ENCODE assay signal across 9 mouse cellular contexts in the genomic region with DNA sequence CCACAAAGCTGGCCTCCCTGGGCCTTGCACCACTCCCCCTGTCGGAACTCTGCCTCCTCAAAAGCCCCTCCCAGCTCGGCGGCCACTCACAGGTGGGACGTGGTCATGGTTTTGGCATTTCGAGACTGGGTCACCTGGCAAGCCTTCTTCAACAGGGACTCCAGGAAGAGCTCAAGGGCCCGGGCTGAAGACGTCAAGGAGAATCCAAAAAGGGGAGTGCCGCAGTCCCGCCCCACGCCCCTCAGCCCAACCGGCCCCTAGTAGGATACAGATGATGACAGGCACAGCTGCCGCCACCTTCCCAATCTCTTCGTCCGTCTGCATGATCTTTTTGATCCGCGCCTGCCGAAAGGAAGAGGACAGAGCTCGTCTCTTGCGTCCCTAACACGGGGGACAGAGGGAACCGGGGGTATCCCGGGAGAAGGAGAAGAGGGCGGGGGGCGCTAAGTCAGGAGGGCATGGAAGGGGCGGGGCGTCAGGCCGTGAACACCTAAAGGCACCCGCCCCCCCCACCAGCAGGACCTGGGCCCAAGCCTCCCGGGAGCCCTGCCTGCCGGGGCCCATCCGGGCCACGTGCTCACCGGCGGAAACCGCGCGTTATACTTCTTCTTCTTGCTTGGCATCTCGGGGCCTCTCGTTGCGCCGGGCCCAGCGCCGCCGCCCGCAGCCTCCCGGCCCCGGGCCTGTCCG. TPM values are rescaled to one million over a fixed set of nuclear protein-coding genes. Genes with fewer than 3 reads are reported as not detected.
DNase-seq lines count a peak whose midpoint lies in the region; ATAC-seq lines count a peak whose summit lies in the region.
"Had no signal": no experiment of that assay in that cellular context is flagged by ENCODE, and none has a peak within 500 bp of the region (broad histone marks: within the 10 kb centered on the region; RNA-seq: fewer than 3 reads in every experiment).

No protein-coding gene starts in this region.

- peaks cover 43% of the 10 kb centered on the region for H3K4me1 ChIP-seq in forebrain, embryonic 15.5 days
- H3K4me1 ChIP-seq in hindbrain, embryonic 10.5 days (replicated peaks), result peaks cover 42% of the 10 kb centered on the region

- H3K27ac ChIP-seq in forebrain, embryonic 15.5 days (replicated peaks), result peak overlapping the region; percentile 85
- H3K27ac ChIP-seq in hindbrain, embryonic 10.5 days, result peak overlapping the region; percentile 98

- peaks cover 22% of the 10 kb centered on the region for H3K36me3 ChIP-seq in forebrain, embryonic 15.5 days
- H3K36me3 ChIP-seq in hindbrain, embryonic 10.5 days, result peaks cover 65% of the 10 kb centered on the region

- no peaks in the 10 kb centered on the region for H3K9me3 ChIP-seq in forebrain, embryonic 15.5 days
- H3K9me3 ChIP-seq in hindbrain, embryonic 10.5 days, result no peaks in the 10 kb centered on the region

- 3% methylated on average over 34 of the region's 48 CpGs for WGBS in forebrain, embryonic 15.5 days
- WGBS in hindbrain, embryonic 10.5 days, result under 1% methylated on average over 48 of the region's 48 CpGs

- peak; percentile 59 for DNase-seq in MN1 (ENCODE audit: low spot score)
- no peak for DNase-seq in hindbrain, embryonic 10.5 days (ENCODE audit: low spot score)
- peak; percentile 57 to 64 for DNase-seq in layer of hippocampus, postnatal 36 days
- peak; percentile 73 for DNase-seq in right cerebral cortex, postnatal 4 days
- DNase-seq in urinary bladder, postnatal 4 days (ENCODE audit: low spot score in 2 of 2), result peak; percentile 74 to 78

- H3K4me3 ChIP-seq in forebrain, embryonic 15.5 days, result peak overlapping the region; percentile 81
- H3K4me3 ChIP-seq in hindbrain, embryonic 10.5 days, result peak overlapping the region; percentile 90

- peak overlapping the region; percentile 80 for H3K4me2 ChIP-seq in forebrain, embryonic 15.5 days (replicated peaks)

- H3K9ac ChIP-seq in forebrain, embryonic 15.5 days (replicated peaks), result peak overlapping the region; percentile 66

- H3K27me3 ChIP-seq in forebrain, embryonic 15.5 days, result no peaks in the 10 kb centered on the region
- H3K27me3 ChIP-seq in hindbrain, embryonic 10.5 days (ENCODE audit: insufficient read depth, poor library complexity, severe bottlenecking), result no peaks in the 10 kb centered on the region

- ATAC-seq in cerebellum, adult (ENCODE audit: insufficient number of reproducible peaks, low FRiP score, low TSS enrichment), result peak; percentile 34
- peak; percentile 17 for ATAC-seq in forebrain, embryonic 15.5 days (replicated peaks)
- peak; percentile 40 for ATAC-seq in megakaryocyte progenitor cell, adult 5-6 weeks (replicated peaks; ENCODE audit: poor library complexity)

RNA-seq across cellular contexts. Expression of a gene that starts 0.5 kb away (rescaled TPM):
- polyA plus RNA-seq in forebrain, embryonic 15.5 days (2015; fragmentation: Nextera tagmentation; extraction: Ambion mirVana), result 306 and 315 TPM in 2 replicates
- polyA plus RNA-seq in hindbrain, embryonic 10.5 days (2016; fragmentation: Nextera tagmentation; extraction: Ambion mirVana), result 223 and 271 TPM in 2 replicates
- 100 to 1,000 TPM; 291 to 298 TPM for total RNA-seq in layer of hippocampus, postnatal 36 days (2021)
- total RNA-seq in megakaryocyte progenitor cell, adult 5-6 weeks (2015), result 120 and 142 TPM in 2 replicates
- total RNA-seq in megakaryocyte progenitor cell, adult 5-6 weeks (2017), result 105 and 109 TPM in 2 replicates

RNA-seq across cellular contexts. Expression of a gene that starts 0.7 kb away (rescaled TPM):
- polyA plus RNA-seq in forebrain, embryonic 15.5 days (2015; fragmentation: Nextera tagmentation; extraction: Ambion mirVana), result 66.5 TPM in 2 replicates
- polyA plus RNA-seq in hindbrain, embryonic 10.5 days (2016; fragmentation: Nextera tagmentation; extraction: Ambion mirVana), result 53.8 and 63.9 TPM in 2 replicates
- total RNA-seq in layer of hippocampus, postnatal 36 days (2021), result 10 to 100 TPM; 66.4 to 69.8 TPM
- total RNA-seq in megakaryocyte progenitor cell, adult 5-6 weeks (2015), result 18.4 and 18.6 TPM in 2 replicates
- 8.6 and 11.9 TPM in 2 replicates for total RNA-seq in megakaryocyte progenitor cell, adult 5-6 weeks (2017)

RNA-seq across cellular contexts. Expression of a gene that starts 21.9 kb away (rescaled TPM):
- polyA plus RNA-seq in forebrain, embryonic 15.5 days (2015; fragmentation: Nextera tagmentation; extraction: Ambion mirVana), result 0.10 TPM in 1 of 2 replicates, not detected in the other
- 0.44 and 0.58 TPM in 2 replicates for polyA plus RNA-seq in hindbrain, embryonic 10.5 days (2016; fragmentation: Nextera tagmentation; extraction: Ambion mirVana)
- not detected for total RNA-seq in layer of hippocampus, postnatal 36 days (2021)
- total RNA-seq in megakaryocyte progenitor cell, adult 5-6 weeks (2015), result not detected in 2 replicates
- total RNA-seq in megakaryocyte progenitor cell, adult 5-6 weeks (2017), result 0.34 TPM in 1 of 2 replicates, not detected in the other
- total RNA-seq: layer of hippocampus, postnatal 25 days had no signal

RNA-seq across cellular contexts. Expression of a gene that starts 23.1 kb away (rescaled TPM):
- polyA plus RNA-seq in forebrain, embryonic 15.5 days (2015; fragmentation: Nextera tagmentation; extraction: Ambion mirVana), result not detected in 2 replicates
- not detected in 2 replicates for polyA plus RNA-seq in hindbrain, embryonic 10.5 days (2016; fragmentation: Nextera tagmentation; extraction: Ambion mirVana)
- not detected for total RNA-seq in layer of hippocampus, postnatal 36 days (2021)
- 0.47 and 0.98 TPM in 2 replicates for total RNA-seq in megakaryocyte progenitor cell, adult 5-6 weeks (2015)
- total RNA-seq in megakaryocyte progenitor cell, adult 5-6 weeks (2017), result 1.2 TPM in 1 of 2 replicates, not detected in the other
- total RNA-seq: layer of hippocampus, postnatal 25 days had no signal

RNA-seq across cellular contexts. Expression of a gene that starts 33.5 kb away (rescaled TPM):
- 10.7 and 11.4 TPM in 2 replicates for polyA plus RNA-seq in forebrain, embryonic 15.5 days (2015; fragmentation: Nextera tagmentation; extraction: Ambion mirVana)
- polyA plus RNA-seq in hindbrain, embryonic 10.5 days (2016; fragmentation: Nextera tagmentation; extraction: Ambion mirVana), result 6.9 and 8.6 TPM in 2 replicates
- 10 to 100 TPM; 34.8 to 38.3 TPM for total RNA-seq in layer of hippocampus, postnatal 36 days (2021)
- total RNA-seq in megakaryocyte progenitor cell, adult 5-6 weeks (2015), result 0.99 and 1.2 TPM in 2 replicates
- 2.5 and 3.0 TPM in 2 replicates for total RNA-seq in megakaryocyte progenitor cell, adult 5-6 weeks (2017)
